Mouse (Mus musculus) embryonic fibroblast, embryonic 13.5 days (primary cell): ENCODE data around the gene Syde2.

Source experiments
- CTCF ChIP-seq: IDR thresholded peaks from 2 replicates; pipeline ENCODE4 v1.5.1; 2011; ENCODE audit warnings: mild to moderate bottlenecking, control low read depth, low read length, moderate library complexity, borderline replicate concordance; ENCODE audit not compliant: insufficient read depth
- POLR2A ChIP-seq: IDR thresholded peaks from 2 replicates; pipeline ENCODE4 v1.6.1; 2011; ENCODE audit warnings: low read depth, mild to moderate bottlenecking, control low read depth, low read length, moderate library complexity

DNA sequence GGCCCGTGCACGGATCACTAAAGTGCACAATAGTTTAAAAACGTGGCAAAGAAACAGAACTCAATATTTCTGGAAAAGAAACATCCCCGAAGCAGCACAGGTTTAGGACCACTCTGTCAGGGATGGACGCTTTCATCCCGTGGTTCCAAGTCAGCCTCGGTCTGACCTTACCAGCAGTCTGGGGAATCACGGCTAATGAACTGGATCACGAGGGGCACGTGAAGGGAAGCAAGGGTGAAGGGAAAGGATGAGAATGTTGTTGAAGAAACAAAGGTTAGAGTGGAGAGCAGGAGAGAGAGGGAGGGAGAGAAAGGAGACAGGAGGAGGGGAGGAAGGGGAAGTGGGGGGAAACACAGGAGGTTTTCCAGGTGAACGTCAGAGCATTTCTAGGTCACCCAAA lies 58.4 kb downstream of the Syde2 start:
- TF ChIP-seq POLR2A (no peak), CTCF (no peak)
